Mouse (Mus musculus) thymus, postnatal 14 days (tissue): ENCODE data around the gene Snx3.
A peak's percentile ranks its signal among the peaks of the same experiment; 100 is the strongest.

ENCODE experiments used
- DNase-seq: peaks from one replicate; pipeline ENCODE4 v3.0.0; 2021

Gene Snx3

GRCm38 (mm10) chr10:42501775-42502348 lies at the start of gene Snx3:
TSS of gene Snx3 (plus strand) at chr10:42502030.
- peak; percentile 97 for DNase-seq

DNA sequence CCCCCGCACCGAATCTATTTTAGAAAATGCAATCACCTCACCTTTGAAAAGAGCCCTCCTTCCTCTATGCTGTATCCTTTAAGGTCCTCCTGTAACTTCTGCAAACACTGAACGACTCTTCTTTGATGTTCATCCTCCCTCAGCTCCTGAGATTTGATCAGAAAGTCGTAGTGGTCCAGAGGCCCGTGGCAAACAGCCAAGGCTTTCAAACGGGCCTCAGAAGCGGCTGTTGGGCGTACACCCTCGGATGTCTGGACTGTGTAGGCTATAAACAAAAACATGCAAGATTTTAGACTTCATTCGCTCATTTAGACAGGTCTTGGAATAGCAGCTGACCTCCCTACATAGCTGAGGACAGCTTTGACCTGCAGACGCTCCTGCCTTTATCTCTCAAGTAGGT lies 47.6 kb upstream of the Snx3 start:
- DNase-seq, result no peak

- no peak for DNase-seq
Measured at GRCm38 (mm10) chr10:42454690-42455089, 47.1 kb upstream of the Snx3 start.

DNA sequence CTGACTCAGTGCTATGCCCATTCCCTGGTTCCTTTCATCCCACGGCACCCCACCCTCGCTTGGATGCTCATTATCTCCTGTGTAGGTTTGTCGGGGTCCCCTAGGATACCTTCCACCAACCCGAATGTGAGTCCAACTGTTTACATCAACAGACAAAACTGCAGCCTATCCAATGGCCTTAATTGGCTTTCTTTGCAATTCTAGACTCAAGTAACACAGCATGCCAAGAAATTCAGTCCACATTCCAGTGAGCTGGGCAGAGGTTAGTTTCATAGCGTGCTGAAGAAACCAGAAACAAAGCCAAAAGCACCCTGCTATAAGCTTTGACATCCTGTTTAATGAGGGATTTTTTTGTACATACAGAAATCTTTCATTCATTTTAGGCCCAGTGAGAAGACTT lies 45.8 kb upstream of the Snx3 start:
- no peak for DNase-seq

- DNase-seq, result no peak
Measured at GRCm38 (mm10) chr10:42457557-42458191, 44.2 kb upstream of the Snx3 start.

DNA sequence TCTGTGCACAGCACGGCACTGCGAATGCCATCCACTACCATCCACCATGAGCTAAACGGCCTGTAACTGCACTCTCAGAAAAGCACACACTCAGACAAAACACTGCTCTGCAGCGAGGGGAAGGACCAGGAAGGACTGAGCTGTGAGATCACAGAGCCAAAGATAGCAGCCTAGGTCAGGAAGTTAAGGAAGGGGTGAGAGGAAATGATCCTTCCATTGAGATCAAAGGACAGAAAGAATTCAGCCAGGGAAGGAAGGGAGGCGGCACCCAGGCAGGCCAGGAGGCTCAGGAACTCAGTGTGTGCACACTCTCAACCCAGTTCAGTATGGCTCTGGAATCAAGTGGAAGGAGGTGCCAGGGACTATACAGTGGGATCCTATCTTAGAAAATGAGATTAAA lies 37.6 kb upstream of the Snx3 start:
- no peak for DNase-seq

DNA sequence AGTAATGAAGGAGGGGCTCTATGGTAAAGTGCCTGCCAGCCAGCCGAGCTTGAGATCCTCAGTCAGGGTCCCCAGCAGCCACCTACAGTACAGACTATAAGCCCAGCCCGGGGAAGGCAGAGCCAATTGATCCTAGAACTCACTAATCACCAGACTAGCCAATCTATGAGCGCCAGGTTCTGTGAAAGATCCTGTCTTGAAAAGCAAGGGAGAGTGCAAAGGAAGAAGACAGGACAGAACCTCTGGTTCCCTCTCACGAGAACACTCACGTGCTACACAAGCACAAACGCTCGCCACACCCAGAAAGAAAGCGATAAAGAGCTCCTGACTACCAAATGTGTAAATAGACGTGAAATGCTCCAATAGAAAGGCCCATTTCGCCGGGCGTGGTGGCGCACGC lies 37.0 kb upstream of the Snx3 start:
- DNase-seq, result no peak

GRCm38 (mm10) chr10:42474946-42475514 lies 26.8 kb upstream of the Snx3 start:
- no peak for DNase-seq

- DNase-seq, result no peak
Measured at GRCm38 (mm10) chr10:42476774-42477475, 24.9 kb upstream of the Snx3 start.

DNA sequence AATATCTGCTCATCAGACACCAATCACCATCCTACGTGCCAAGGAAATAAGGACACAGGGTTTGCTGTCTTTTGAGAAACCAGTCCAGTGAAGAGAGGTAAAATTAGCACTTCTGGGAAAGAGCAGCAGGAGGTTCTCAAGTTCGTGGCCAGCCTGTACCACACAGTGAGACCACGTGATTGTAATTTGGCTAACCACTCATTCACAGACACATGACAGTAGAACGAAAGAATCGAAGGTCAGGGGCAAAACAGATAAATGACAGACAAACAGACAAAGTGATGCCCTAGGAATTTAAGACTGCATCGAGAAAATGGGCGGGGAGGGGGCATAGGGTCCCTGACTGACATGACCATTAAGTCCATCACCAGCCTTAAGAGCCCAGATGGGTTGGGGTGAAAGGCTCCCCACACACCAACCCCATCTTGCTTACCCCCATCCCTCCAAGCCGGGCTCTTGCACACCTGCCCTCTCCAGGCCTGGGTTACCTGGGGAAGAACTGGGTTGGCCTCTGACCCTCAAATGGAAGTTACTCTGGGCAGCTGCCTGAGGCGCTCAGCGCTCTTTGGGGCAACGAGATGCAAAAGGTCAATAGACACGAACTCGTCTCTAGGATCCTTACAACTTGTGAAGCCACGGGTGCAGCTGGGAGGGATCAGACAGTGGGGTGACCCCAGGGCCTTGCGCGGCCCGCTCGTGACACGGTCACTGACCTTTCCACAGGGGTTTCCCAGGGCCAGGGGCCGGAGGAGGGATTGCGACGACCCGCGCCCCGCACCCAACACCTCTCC lies 24.1 kb upstream of the Snx3 start:
- DNase-seq, result no peak

GRCm38 (mm10) chr10:42478341-42478720 lies 23.5 kb upstream of the Snx3 start, which contains the start of gene Afg1l:
TSS of gene Afg1l (minus strand) at chr10:42478565.
- peak; percentile 96 for DNase-seq

DNA sequence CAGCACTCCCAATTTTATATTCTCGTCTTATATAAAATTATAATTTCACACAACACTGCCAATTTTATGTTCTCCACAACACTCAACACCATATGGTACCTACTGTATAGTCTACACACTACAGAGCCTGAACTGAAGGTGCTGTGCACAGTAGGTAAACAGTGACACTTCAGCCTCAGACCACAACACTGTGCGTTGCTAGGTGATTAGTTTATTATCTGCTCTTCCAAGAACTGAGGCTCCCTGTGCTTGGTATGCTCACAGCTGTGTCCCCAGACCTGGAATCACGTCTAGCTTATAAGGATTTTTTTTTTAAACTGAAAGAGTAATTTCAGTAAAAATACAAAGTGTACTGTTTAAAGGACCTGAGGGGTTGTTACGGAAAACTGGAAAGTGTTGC lies 21.1 kb upstream of the Snx3 start:
- no peak for DNase-seq

- no peak for DNase-seq
Measured at GRCm38 (mm10) chr10:42488606-42489296, 13.1 kb upstream of the Snx3 start.

DNA sequence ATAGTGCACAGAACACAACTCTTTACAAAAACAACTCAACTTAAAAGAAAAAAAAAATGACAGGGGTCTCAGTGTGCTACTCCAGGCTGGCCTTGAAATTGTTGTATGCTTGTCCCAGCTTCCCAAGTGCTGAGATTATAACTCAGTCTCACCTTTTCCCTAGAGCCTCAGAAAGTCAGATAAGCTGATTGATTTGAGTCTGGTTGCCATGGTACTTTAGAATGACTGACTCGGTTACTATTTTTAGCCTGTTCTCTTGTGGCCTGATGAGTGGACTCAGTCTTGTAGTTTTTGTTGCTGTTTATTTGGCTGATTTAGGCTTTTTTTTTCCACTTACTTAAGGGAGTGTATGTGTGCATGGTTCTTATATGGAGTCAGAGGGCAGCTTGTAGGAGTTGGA lies 10.7 kb upstream of the Snx3 start:
- DNase-seq, result no peak

GRCm38 (mm10) chr10:42492027-42492771 lies 9.6 kb upstream of the Snx3 start:
- no peak for DNase-seq

GRCm38 (mm10) chr10:42493000-42493399 lies 8.8 kb upstream of the Snx3 start:
- DNase-seq, result no peak

GRCm38 (mm10) chr10:42500611-42501010 lies 1.2 kb upstream of the Snx3 start:
- no peak for DNase-seq

DNA sequence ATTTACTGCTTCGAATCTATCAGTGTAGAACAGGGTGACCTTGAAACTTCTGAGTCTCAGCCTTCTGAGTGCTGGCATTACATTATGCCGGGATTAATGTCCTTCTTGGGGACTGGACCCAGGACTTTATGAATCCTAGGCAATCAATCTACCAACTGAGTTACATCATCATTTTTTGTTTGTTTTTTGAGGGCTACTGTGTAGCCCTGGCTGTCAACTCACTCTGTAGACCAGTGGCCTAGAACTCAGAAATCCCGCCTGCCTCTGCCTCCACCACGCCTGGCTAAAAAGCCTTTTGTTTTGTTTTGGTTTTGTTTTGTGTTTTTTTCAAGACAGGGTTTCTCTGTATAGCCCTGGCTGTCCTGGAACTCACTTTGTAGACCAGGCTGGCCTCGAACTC lies 669 bp upstream of the Snx3 start:
- no peak for DNase-seq

DNA sequence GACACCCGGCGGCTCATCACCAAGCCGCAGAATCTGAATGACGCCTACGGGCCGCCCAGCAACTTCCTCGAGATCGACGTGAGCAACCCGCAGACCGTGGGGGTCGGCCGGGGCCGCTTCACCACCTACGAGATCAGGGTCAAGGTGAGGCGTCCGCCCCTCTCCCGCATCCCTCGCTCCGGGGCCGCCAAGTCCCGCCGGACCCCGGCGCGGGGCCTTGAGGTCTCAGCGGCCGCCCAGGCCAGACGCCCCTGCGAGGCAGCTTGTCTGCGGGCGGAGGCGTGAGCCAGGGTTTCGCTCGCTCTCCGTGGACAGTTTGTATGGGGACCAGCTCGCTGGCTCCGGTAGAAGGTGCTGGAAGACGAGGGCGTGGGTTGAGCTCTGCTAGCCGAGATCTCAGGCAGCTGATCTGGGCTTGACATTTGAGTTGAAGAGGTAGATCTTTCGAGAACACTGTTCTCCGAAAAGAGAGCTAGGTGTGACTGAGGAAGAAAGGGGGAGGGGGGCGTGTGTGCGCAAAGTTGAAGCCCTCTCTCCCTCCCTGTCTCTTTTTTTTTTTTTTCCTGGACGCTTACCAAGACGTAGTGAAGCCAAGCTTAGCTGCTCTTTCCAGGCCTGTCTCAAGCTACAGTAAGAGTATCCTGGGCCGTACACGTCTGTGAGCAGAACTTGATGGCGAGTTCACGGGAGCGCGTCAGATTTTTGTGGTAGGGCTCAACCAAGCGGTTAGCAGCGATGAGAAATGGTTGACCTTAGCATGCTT lies 700 bp downstream of the Snx3 start:
- DNase-seq, result no peak

- no peak for DNase-seq
Measured at GRCm38 (mm10) chr10:42504096-42504710, 2.4 kb downstream of the Snx3 start.

- DNase-seq, result peak; percentile 27
Measured at GRCm38 (mm10) chr10:42510141-42510540, 8.3 kb downstream of the Snx3 start.
